8 mouse cellular contexts compared by ENCODE assay signal in genomic region chr11:118427986-118428385, GRCm38 (mm10). TPM values are rescaled to one million over a fixed set of nuclear protein-coding genes. Genes with fewer than 3 reads are reported as not detected.
DNase-seq lines count a peak whose midpoint lies in the region; ATAC-seq and TF ChIP-seq lines count a peak whose summit lies in the region.

Gene C1qtnf1, plus strand, starts transcription at chr11:118428203.

- H3K9ac ChIP-seq in neural tube, embryonic 11.5 days (ENCODE audit: low read length), result peak within 1 kb of the TSS; percentile 18
- peak within 1 kb of the TSS; percentile 52 for H3K9ac ChIP-seq in embryonic facial prominence, embryonic 12.5 days
- H3K9ac ChIP-seq in heart, postnatal 0 days (replicated peaks; ENCODE audit: low read depth, low read length), result peak within 1 kb of the TSS; percentile 44
- no peak within 1 kb of the TSS for H3K9ac ChIP-seq in liver, embryonic 16.5 days (ENCODE audit: low read depth, low read length)

- no peak within 1 kb of the TSS for H3K4me3 ChIP-seq in neural tube, embryonic 11.5 days (ENCODE audit: low read depth, low read length)
- H3K4me3 ChIP-seq in embryonic facial prominence, embryonic 12.5 days, result peak within 1 kb of the TSS; percentile 37
- peak within 1 kb of the TSS; percentile 38 for H3K4me3 ChIP-seq in heart, postnatal 0 days (ENCODE audit: low read depth, low read length)
- peak within 1 kb of the TSS; percentile 20; the same call in 1 of the 2 replicates for H3K4me3 ChIP-seq in liver, embryonic 16.5 days (ENCODE audit: low read depth, low read length)

- H3K4me2 ChIP-seq in neural tube, embryonic 11.5 days (ENCODE audit: low read depth), result peak within 1 kb of the TSS; percentile 29
- peak within 1 kb of the TSS; percentile 53 for H3K4me2 ChIP-seq in embryonic facial prominence, embryonic 12.5 days (replicated peaks)
- peak within 1 kb of the TSS; percentile 49 for H3K4me2 ChIP-seq in heart, postnatal 0 days (ENCODE audit: low read depth, low read length)
- H3K4me2 ChIP-seq in liver, embryonic 16.5 days (ENCODE audit: low read depth, low read length), result no peak within 1 kb of the TSS

- TF ChIP-seq EP300 in heart, postnatal 0 days (IDR thresholded peaks at IDR 0.05; ENCODE audit: low read depth), result no peak

- no peak for DNase-seq in neural tube, embryonic 11.5 days (ENCODE audit: low spot score)
- DNase-seq in neural tube, embryonic 10.5 days (ENCODE audit: extremely low spot score, low spot score), result no peak
- no peak for DNase-seq in heart, postnatal 0 days (ENCODE audit: low spot score)
- peak; percentile 23 to 46 for DNase-seq in thymus, postnatal 36 days
- no peak for DNase-seq in cerebellum, adult 18-20 months
- no peak for DNase-seq in spleen, postnatal 10 days (ENCODE audit: low spot score in 2 of 2)

- no peak for TF ChIP-seq CTCF in heart, postnatal 0 days (IDR thresholded peaks at IDR 0.05; ENCODE audit: low read depth)

- peaks cover 22% of the 10 kb centered on the region for H3K4me1 ChIP-seq in neural tube, embryonic 11.5 days (ENCODE audit: control insufficient read depth, insufficient read depth, low read length)
- peaks cover 51% of the 10 kb centered on the region for H3K4me1 ChIP-seq in embryonic facial prominence, embryonic 12.5 days
- H3K4me1 ChIP-seq in heart, postnatal 0 days (ENCODE audit: control insufficient read depth, insufficient read depth), result peaks cover 37% of the 10 kb centered on the region
- no peaks in the 10 kb centered on the region for H3K4me1 ChIP-seq in liver, embryonic 16.5 days (ENCODE audit: control insufficient read depth, low read depth, low read length)

- no peaks in the 10 kb centered on the region for H3K36me3 ChIP-seq in neural tube, embryonic 11.5 days (ENCODE audit: control insufficient read depth, insufficient read depth, low read length)
- no peaks in the 10 kb centered on the region for H3K36me3 ChIP-seq in embryonic facial prominence, embryonic 12.5 days
- H3K36me3 ChIP-seq in heart, postnatal 0 days (replicated peaks; ENCODE audit: control insufficient read depth, insufficient read depth, low read length), result no peaks in the 10 kb centered on the region
- H3K36me3 ChIP-seq in liver, embryonic 16.5 days (ENCODE audit: control insufficient read depth, insufficient read depth), result no peaks in the 10 kb centered on the region

- no peaks in the 10 kb centered on the region for H3K27me3 ChIP-seq in neural tube, embryonic 11.5 days (ENCODE audit: control insufficient read depth, insufficient read depth, low read length)
- no peaks in the 10 kb centered on the region for H3K27me3 ChIP-seq in embryonic facial prominence, embryonic 12.5 days
- 0 out of 2 replicates have a peak, but pooled peaks cover 12% of the 10 kb centered on the region for H3K27me3 ChIP-seq in heart, postnatal 0 days (ENCODE audit: control insufficient read depth, insufficient read depth, low read length)
- peaks cover 8% of the 10 kb centered on the region for H3K27me3 ChIP-seq in liver, embryonic 16.5 days (ENCODE audit: control insufficient read depth, insufficient read depth, low read depth, low read length)

- no peaks in the 10 kb centered on the region for H3K9me3 ChIP-seq in neural tube, embryonic 11.5 days (ENCODE audit: control insufficient read depth, low read length)
- no peaks in the 10 kb centered on the region for H3K9me3 ChIP-seq in embryonic facial prominence, embryonic 12.5 days
- H3K9me3 ChIP-seq in heart, postnatal 0 days (replicated peaks; ENCODE audit: control insufficient read depth, low read length), result no peaks in the 10 kb centered on the region
- H3K9me3 ChIP-seq in liver, embryonic 16.5 days (replicated peaks; ENCODE audit: control insufficient read depth, low read length), result no peaks in the 10 kb centered on the region

- H3K27ac ChIP-seq in neural tube, embryonic 11.5 days (ENCODE audit: low read depth, low read length), result no peak within 1 kb of the TSS
- H3K27ac ChIP-seq in embryonic facial prominence, embryonic 12.5 days, result peak within 1 kb of the TSS; percentile 84
- H3K27ac ChIP-seq in heart, postnatal 0 days (ENCODE audit: low read depth), result peak within 1 kb of the TSS; percentile 77
- H3K27ac ChIP-seq in liver, embryonic 16.5 days (ENCODE audit: low read length), result 0 out of 2 replicates have a peak within 1 kb of the TSS, but pooled peaks have one; percentile 17

- 4% methylated on average over 8 of the region's 8 CpGs for WGBS in neural tube, embryonic 11.5 days
- under 1% methylated on average over 8 of the region's 8 CpGs for WGBS in embryonic facial prominence, embryonic 12.5 days
- WGBS in heart, postnatal 0 days, result under 1% methylated on average over 8 of the region's 8 CpGs
- 2% methylated on average over 8 of the region's 8 CpGs for WGBS in liver, embryonic 16.5 days (ENCODE audit: insufficient replicate concordance)

- no peak for ATAC-seq in neural tube, embryonic 11.5 days (ENCODE audit: insufficient read depth, low FRiP score, low TSS enrichment)
- ATAC-seq in embryonic facial prominence, embryonic 12.5 days (ENCODE audit: insufficient number of reproducible peaks, insufficient read depth, low FRiP score, low TSS enrichment), result no peak
- no peak for ATAC-seq in heart, postnatal 0 days (ENCODE audit: insufficient read depth, low read depth)
- no peak for ATAC-seq in liver, embryonic 16.5 days (ENCODE audit: low read depth)

RNA-seq across cellular contexts. Expression of gene C1qtnf1, which starts in this region (rescaled TPM):
- 2.5 TPM in 2 replicates for polyA plus RNA-seq in neural tube, embryonic 11.5 days (2014; fragmentation: Nextera tagmentation; extraction: Ambion mirVana)
- polyA plus RNA-seq in embryonic facial prominence, embryonic 12.5 days (2016; fragmentation: Nextera tagmentation; extraction: Ambion mirVana), result 5.7 and 6.7 TPM in 2 replicates
- total RNA-seq in heart, postnatal 0 days (2014; rRNA removed; ENCODE audit: low replicate concordance), result 5.8 and 12.6 TPM in 2 replicates
- 7.8 and 8.3 TPM in 2 replicates for polyA plus RNA-seq in heart, postnatal 0 days (2015; fragmentation: Nextera tagmentation; extraction: Ambion mirVana)
- polyA plus RNA-seq in liver, embryonic 16.5 days (2015; fragmentation: Nextera tagmentation; extraction: Ambion mirVana), result 2.0 and 2.5 TPM in 2 replicates

Comparison
In these comparisons a context has a peak if more than half of its experiments do, and no peak if none do; other contexts are left out.
1. DNase-seq: peak in thymus, postnatal 36 days (2 of 2); none in neural tube, embryonic 11.5 days (single experiment), neural tube, embryonic 10.5 days (single experiment), heart, postnatal 0 days (single experiment), cerebellum, adult 18-20 months (0 of 2) and spleen, postnatal 10 days (0 of 2).